Mouse (Mus musculus): ENCODE data around the gene Ankrd60. TPM values are rescaled to one million over a fixed set of nuclear protein-coding genes. Genes with fewer than 3 reads are reported as not detected.

Ankrd60 gene
- total and polyA plus RNA-seq, 2 experiments from 2014 or later, result not detected

GRCm38 (mm10) chr2:173535886-173536285 lies 42.3 kb downstream of the Ankrd60 start:
- ATAC-seq (ENCODE audit: low FRiP score), result no peak
- H3K36me3 ChIP-seq (ENCODE audit: insufficient read depth, low read length), result no peaks in the 10 kb centered on the region
- WGBS, result 96% methylated on average over 9 of the region's 9 CpGs
- H3K4me2 ChIP-seq (ENCODE audit: low read depth, low read length, poor library complexity, severe bottlenecking), result no peak overlapping the region
- no peak overlapping the region for H3K27ac ChIP-seq (ENCODE audit: low read depth, low read length)
- no peaks in the 10 kb centered on the region for H3K27me3 ChIP-seq (ENCODE audit: insufficient read depth, low read length)
- H3K4me3 ChIP-seq (ENCODE audit: low read depth, low read length), result no peak overlapping the region
- DNase-seq (ENCODE audit: low spot score), result no peak
- TF ChIP-seq CTCF (IDR thresholded peaks at IDR 0.05), result no peak
- H3K4me1 ChIP-seq (ENCODE audit: insufficient read depth, low read length), result no peaks in the 10 kb centered on the region
- H3K9ac ChIP-seq (replicated peaks; ENCODE audit: low read length, poor library complexity, severe bottlenecking), result no peak overlapping the region
- no peaks in the 10 kb centered on the region for H3K9me3 ChIP-seq (ENCODE audit: low read length)

GRCm38 (mm10) chr2:173535390-173535789 lies 42.8 kb downstream of the Ankrd60 start:
- no peaks in the 10 kb centered on the region for H3K9me3 ChIP-seq (ENCODE audit: low read length)
- no peaks in the 10 kb centered on the region for H3K4me1 ChIP-seq (ENCODE audit: insufficient read depth, low read length)
- no peak overlapping the region for H3K27ac ChIP-seq (ENCODE audit: low read depth, low read length)
- ATAC-seq (ENCODE audit: low FRiP score) (no peak), DNase-seq (ENCODE audit: low spot score) (peak; percentile 69)
- TF ChIP-seq CTCF (IDR thresholded peaks at IDR 0.05), result no peak
- H3K36me3 ChIP-seq (ENCODE audit: insufficient read depth, low read length), result no peaks in the 10 kb centered on the region
- H3K4me2 ChIP-seq (ENCODE audit: low read depth, low read length, poor library complexity, severe bottlenecking), result no peak overlapping the region
- H3K4me3 ChIP-seq (ENCODE audit: low read depth, low read length), result no peak overlapping the region
- no peaks in the 10 kb centered on the region for H3K27me3 ChIP-seq (ENCODE audit: insufficient read depth, low read length)
- 91% methylated on average over 18 of the region's 18 CpGs for WGBS
- no peak overlapping the region for H3K9ac ChIP-seq (replicated peaks; ENCODE audit: low read length, poor library complexity, severe bottlenecking)

GRCm38 (mm10) chr2:173534581-173534980 lies 43.6 kb downstream of the Ankrd60 start:
- Histone ChIP-seq H3K27ac (ENCODE audit: low read depth, low read length) (no peak overlapping the region), H3K27me3 (ENCODE audit: insufficient read depth, low read length) (no peaks in the 10 kb centered on the region), H3K4me2 (ENCODE audit: low read depth, low read length, poor library complexity, severe bottlenecking) (no peak overlapping the region), H3K4me1 (ENCODE audit: insufficient read depth, low read length) (no peaks in the 10 kb centered on the region), H3K9me3 (ENCODE audit: low read length) (no peaks in the 10 kb centered on the region), H3K36me3 (ENCODE audit: insufficient read depth, low read length) (no peaks in the 10 kb centered on the region), H3K4me3 (ENCODE audit: low read depth, low read length) (no peak overlapping the region), H3K9ac (replicated peaks; ENCODE audit: low read length, poor library complexity, severe bottlenecking) (no peak overlapping the region)
- TF ChIP-seq CTCF (IDR thresholded peaks at IDR 0.05), result no peak
- DNase-seq (ENCODE audit: low spot score) (no peak), ATAC-seq (ENCODE audit: low FRiP score) (no peak)
- 87% methylated on average over 7 of the region's 7 CpGs for WGBS

- Histone ChIP-seq H3K4me2 (ENCODE audit: low read depth, low read length, poor library complexity, severe bottlenecking) (no peak overlapping the region), H3K9ac (replicated peaks; ENCODE audit: low read length, poor library complexity, severe bottlenecking) (no peak overlapping the region), H3K4me3 (ENCODE audit: low read depth, low read length) (no peak overlapping the region), H3K9me3 (ENCODE audit: low read length) (no peaks in the 10 kb centered on the region), H3K27ac (ENCODE audit: low read depth, low read length) (no peak overlapping the region), H3K4me1 (ENCODE audit: insufficient read depth, low read length) (no peaks in the 10 kb centered on the region), H3K27me3 (ENCODE audit: insufficient read depth, low read length) (no peaks in the 10 kb centered on the region), H3K36me3 (ENCODE audit: insufficient read depth, low read length) (no peaks in the 10 kb centered on the region)
- 74% methylated on average over 15 of the region's 15 CpGs for WGBS
- no peak for ATAC-seq (ENCODE audit: low FRiP score)
- TF ChIP-seq CTCF (IDR thresholded peaks at IDR 0.05), result no peak
- no peak for DNase-seq (ENCODE audit: low spot score)
Observed at GRCm38 (mm10) chr2:173532711-173533462, 45.3 kb downstream of the Ankrd60 start.

- no peaks in the 10 kb centered on the region for H3K36me3 ChIP-seq (ENCODE audit: insufficient read depth, low read length)
- no peak overlapping the region for H3K9ac ChIP-seq (replicated peaks; ENCODE audit: low read length, poor library complexity, severe bottlenecking)
- DNase-seq (ENCODE audit: low spot score) (no peak), ATAC-seq (ENCODE audit: low FRiP score) (no peak)
- H3K4me1 ChIP-seq (ENCODE audit: insufficient read depth, low read length), result no peaks in the 10 kb centered on the region
- H3K27ac ChIP-seq (ENCODE audit: low read depth, low read length), result no peak overlapping the region
- WGBS, result 87% methylated on average over 3 of the region's 3 CpGs
- no peak for TF ChIP-seq CTCF (IDR thresholded peaks at IDR 0.05)
- no peak overlapping the region for H3K4me2 ChIP-seq (ENCODE audit: low read depth, low read length, poor library complexity, severe bottlenecking)
- no peaks in the 10 kb centered on the region for H3K27me3 ChIP-seq (ENCODE audit: insufficient read depth, low read length)
- H3K4me3 ChIP-seq (ENCODE audit: low read depth, low read length), result no peak overlapping the region
- no peaks in the 10 kb centered on the region for H3K9me3 ChIP-seq (ENCODE audit: low read length)
Observed at GRCm38 (mm10) chr2:173528493-173528892, 49.7 kb downstream of the Ankrd60 start.

GRCm38 (mm10) chr2:173522376-173522775 lies 55.8 kb downstream of the Ankrd60 start, which contains the start of gene 1700021F07Rik:
TSS of gene 1700021F07Rik (plus strand) at chr2:173522586.
- DNase-seq (ENCODE audit: low spot score), result no peak
- no peak within 1 kb of the TSS for H3K4me3 ChIP-seq (ENCODE audit: low read depth, low read length)
- WGBS, result 92% methylated on average over 18 of the region's 18 CpGs
- no peak within 1 kb of the TSS for H3K27ac ChIP-seq (ENCODE audit: low read depth, low read length)
- no peak for ATAC-seq (ENCODE audit: low FRiP score)
- no peak for TF ChIP-seq CTCF (IDR thresholded peaks at IDR 0.05)
- H3K4me2 ChIP-seq (ENCODE audit: low read depth, low read length, poor library complexity, severe bottlenecking), result no peak within 1 kb of the TSS
- no peaks in the 10 kb centered on the region for H3K4me1 ChIP-seq (ENCODE audit: insufficient read depth, low read length)
- H3K27me3 ChIP-seq (ENCODE audit: insufficient read depth, low read length), result no peaks in the 10 kb centered on the region
- no peaks in the 10 kb centered on the region for H3K9me3 ChIP-seq (ENCODE audit: low read length)
- no peaks in the 10 kb centered on the region for H3K36me3 ChIP-seq (ENCODE audit: insufficient read depth, low read length)
- H3K9ac ChIP-seq (replicated peaks; ENCODE audit: low read length, poor library complexity, severe bottlenecking), result no peak within 1 kb of the TSS

Other genes with a start within 250 kb of the Ankrd60 start
- gene 1700021F07Rik, start 55.8 kb downstream of the Ankrd60 start, total RNA-seq (2014; rRNA removed), result not detected in 2 replicates
- gene 1700021F07Rik, start 55.8 kb downstream of the Ankrd60 start, polyA plus RNA-seq (2015; fragmentation: Nextera tagmentation; extraction: Ambion mirVana), result not detected in 2 replicates
- gene Rab22a, start 81.4 kb upstream of the Ankrd60 start, total RNA-seq (2014; rRNA removed), result 22.4 and 23.7 TPM in 2 replicates
- 31.2 and 34.7 TPM in 2 replicates for gene Rab22a, start 81.4 kb upstream of the Ankrd60 start, polyA plus RNA-seq (2015; fragmentation: Nextera tagmentation; extraction: Ambion mirVana)
- gene 1700010B08Rik, start 141.1 kb upstream of the Ankrd60 start, total RNA-seq (2014; rRNA removed), result not detected in 2 replicates
- not detected in 2 replicates for gene 1700010B08Rik, start 141.1 kb upstream of the Ankrd60 start, polyA plus RNA-seq (2015; fragmentation: Nextera tagmentation; extraction: Ambion mirVana)
- gene Vapb, start 159.1 kb upstream of the Ankrd60 start, total RNA-seq (2014; rRNA removed), result 36.3 and 41.6 TPM in 2 replicates
- gene Vapb, start 159.1 kb upstream of the Ankrd60 start, polyA plus RNA-seq (2015; fragmentation: Nextera tagmentation; extraction: Ambion mirVana), result 11.5 and 14.6 TPM in 2 replicates

Measured in midbrain, postnatal 0 days (tissue).